Mouse (Mus musculus): Measurements from ENCODE around the gene Vmn1r128.
"Not testable (repeated sequence)": the region's sequence is repeated elsewhere in the genome, so short reads cannot be mapped to it uniquely, and the experiment has no call there.

Gene Vmn1r128

DNA sequence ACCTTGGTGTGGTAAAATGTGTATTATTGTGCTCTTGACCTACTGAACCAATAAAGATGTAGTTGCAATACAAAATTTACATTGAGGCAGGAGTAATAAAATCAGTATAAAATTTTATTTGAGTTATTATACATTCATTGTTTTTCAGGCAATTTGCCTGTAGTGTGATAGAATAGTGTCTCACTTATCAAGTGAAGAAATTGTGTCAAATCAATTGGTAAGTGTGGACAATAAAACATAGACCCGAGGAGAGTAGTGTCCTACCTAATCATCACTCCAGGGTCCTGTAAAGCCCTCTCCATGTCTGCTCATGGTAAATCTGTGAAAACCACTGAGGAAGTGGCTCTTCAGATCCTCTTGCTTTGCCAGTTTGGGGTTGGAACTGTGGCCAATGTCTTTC lies at the start of gene Vmn1r128:
Gene Vmn1r128 (plus strand): TSS at position 301 of the 400 bp plus-strand sequence.
- not testable (repeated sequence) for DNase-seq

DNA sequence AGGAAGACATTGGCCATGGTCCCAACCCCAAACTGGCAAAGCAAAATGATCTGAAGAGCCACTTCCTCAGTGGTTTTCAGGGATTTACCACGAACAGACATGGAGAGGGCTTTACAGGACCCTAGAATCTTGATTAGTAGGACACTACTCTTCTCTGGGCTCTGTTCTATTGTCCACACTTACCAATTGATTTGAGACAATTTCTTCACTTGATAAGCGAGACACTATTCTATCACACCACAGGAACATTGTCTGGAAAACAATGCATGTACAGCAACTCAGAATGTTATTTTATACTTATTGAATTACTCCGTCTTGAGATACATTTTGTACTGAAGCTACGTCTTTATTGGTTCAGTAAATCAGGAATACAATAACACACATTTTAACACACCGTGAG lies 47.8 kb upstream of the Vmn1r128 start, which contains the start of gene Vmn1r126:
Gene Vmn1r126 (minus strand): TSS at position 101 of the 400 bp plus-strand sequence.
- not testable (repeated sequence) for DNase-seq

DNA sequence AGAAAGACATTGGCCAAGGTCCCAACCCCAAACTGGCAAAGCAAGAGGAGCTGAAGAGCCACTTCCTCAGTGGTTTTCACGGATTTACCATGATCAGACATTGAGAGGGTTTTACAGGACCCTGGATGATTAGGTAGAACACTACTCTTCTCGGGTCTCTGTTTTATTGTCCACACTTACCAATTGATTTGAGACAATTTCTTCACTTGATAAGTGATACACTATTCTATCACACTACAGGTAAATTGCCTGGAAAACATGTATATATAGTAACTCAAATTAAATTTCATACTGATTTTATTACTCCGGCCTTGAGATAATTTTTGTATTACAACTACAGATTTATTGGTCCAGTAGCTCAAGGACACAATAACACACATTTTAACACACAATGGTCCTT lies 29.4 kb upstream of the Vmn1r128 start, which contains the start of gene Vmn1r127:
Gene Vmn1r127 (minus strand): TSS at position 101 of the 400 bp plus-strand sequence.
- not testable (repeated sequence) for DNase-seq

DNA sequence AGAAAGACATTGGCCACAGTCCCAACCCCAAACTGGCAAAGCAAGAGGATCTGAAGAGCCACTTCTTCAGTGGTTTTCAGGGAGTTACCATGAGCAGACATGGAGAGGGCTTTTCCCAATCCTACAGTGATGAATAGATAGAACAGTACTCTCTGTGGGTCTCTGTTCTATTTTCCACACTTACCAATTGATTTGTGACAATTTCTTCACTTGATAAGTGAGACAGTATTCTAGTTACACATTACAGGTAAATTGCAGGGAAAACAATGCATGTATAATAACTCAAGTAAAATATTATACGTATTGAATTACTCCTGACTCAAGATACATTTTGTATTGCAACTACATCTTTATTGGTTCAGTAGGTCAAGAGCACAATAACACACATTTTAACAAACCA lies 12.0 kb downstream of the Vmn1r128 start, which contains the start of gene Vmn1r129:
Gene Vmn1r129 (minus strand): TSS at position 101 of the 400 bp plus-strand sequence.
- not testable (repeated sequence) for DNase-seq

All from thymus, postnatal 4 days (tissue).